Mouse (Mus musculus) retina, postnatal 1 day (tissue): Measurements from ENCODE around the gene Ppfia4.

Source experiments
- DNase-seq: peaks from one replicate; pipeline ENCODE4 v3.0.0-alpha.2; 2012

Gene Ppfia4

GRCm38 (mm10) chr1:134297265-134297664 is 35.5 kb downstream of the Ppfia4 start:
- DNase-seq: no peak

- no peak for DNase-seq
Measured at GRCm38 (mm10) chr1:134293738-134294604, 38.8 kb downstream of the Ppfia4 start.

DNA sequence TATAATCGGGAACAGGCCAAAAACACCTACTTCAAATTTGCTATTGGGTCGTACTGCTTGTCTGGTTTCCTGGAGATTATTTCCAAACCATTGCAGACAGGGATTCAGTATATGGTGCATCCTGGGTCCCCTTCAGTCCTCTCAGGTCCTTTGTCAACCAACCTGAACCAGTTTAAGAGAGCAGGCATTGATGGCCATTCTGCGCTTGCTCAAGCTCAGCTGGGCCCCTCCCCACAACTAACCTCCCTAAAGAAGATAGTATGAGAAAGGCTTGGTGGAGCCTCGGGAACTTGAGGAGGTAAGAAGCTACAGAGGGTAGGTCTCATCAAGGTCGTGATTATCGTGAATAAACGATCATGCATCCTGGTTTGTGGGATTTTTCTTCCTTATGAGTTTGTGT is 39.5 kb downstream of the Ppfia4 start:
- DNase-seq: no peak

GRCm38 (mm10) chr1:134292601-134293000 is 40.1 kb downstream of the Ppfia4 start:
- no peak for DNase-seq

DNA sequence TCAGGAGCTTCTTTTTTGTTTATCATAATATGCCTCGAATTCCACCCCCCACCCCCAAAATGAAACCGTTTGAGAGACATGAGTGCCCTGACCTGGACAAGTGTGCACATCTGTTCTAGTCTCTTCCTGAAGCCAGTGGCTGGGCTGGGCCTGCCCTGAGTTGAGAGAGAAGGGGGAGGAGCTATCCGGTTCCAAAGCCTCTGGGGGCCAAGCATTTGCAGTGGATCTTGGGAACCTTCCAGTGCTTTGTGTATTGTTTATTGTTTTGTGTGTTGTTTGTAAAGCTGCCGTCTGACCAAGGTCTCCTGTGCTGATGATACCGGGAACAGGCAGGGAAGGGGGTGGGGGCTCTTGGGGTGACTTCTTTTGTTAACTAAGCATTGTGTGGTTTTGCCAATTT is 40.7 kb downstream of the Ppfia4 start:
- peak; percentile 79 for DNase-seq

DNA sequence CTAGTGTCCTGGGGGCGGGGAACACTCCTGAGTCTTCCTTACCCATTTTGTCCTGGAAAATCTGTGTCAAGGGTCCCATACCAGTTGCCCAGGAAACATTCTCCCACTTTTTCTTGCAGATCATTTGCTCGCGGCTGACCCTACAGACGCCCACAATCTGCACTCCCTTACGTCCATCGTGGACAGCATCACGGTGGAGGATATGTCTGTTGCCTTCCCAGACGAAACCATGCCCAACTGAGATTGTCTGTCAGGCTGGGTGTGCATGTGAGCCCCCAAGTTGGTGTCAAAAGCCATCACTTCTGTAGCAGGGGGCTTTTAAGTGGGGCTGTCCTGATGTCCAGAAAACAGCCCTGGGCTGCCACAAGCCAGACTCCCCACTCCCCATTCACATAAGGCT is 41.2 kb downstream of the Ppfia4 start:
- DNase-seq: no peak

DNA sequence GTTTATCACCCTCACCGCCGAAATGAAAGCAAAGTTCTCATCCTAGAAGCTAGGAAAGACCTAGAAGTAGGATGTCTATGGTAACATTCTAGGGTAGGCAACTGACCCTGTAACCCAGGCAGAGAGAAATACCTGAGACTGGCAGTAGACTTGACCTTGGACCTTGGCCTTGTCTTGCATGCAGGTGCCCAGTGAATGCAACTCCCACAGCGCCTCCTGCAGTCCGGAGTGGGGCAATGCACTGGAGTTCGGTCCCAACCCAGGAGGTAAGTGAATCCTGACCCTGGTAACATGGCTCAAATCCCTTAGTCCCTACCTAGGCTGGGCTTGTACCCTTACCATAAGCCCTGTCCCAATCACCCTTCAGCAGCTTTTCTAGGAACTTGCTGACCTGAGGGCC is 41.8 kb downstream of the Ppfia4 start:
- DNase-seq: no peak

DNA sequence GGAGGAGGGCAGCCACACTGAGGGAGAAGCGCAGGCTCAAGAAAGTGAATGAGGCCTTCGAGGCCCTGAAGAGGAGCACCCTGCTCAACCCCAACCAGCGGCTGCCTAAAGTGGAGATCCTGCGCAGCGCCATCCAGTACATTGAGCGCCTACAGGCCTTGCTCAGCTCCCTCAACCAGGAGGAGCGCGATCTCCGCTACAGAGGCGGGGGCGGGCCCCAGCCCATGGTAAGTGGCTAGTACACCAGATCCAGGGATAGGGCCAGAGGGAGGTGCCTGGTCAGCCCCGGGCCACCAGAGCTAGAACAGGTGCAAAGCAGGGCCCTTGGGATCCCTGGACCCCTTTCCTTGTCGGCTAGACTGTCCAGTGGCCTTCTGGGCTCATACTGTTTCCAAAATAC is 42.4 kb downstream of the Ppfia4 start:
- DNase-seq: no peak

- DNase-seq: peak; percentile 47
Measured at GRCm38 (mm10) chr1:134289598-134290099, 43.1 kb downstream of the Ppfia4 start, which contains the start of gene Myog. TSS of gene Myog (plus strand) at chr1:134289989.

- DNase-seq: no peak
Measured at GRCm38 (mm10) chr1:134288239-134288638, 44.5 kb downstream of the Ppfia4 start.

DNA sequence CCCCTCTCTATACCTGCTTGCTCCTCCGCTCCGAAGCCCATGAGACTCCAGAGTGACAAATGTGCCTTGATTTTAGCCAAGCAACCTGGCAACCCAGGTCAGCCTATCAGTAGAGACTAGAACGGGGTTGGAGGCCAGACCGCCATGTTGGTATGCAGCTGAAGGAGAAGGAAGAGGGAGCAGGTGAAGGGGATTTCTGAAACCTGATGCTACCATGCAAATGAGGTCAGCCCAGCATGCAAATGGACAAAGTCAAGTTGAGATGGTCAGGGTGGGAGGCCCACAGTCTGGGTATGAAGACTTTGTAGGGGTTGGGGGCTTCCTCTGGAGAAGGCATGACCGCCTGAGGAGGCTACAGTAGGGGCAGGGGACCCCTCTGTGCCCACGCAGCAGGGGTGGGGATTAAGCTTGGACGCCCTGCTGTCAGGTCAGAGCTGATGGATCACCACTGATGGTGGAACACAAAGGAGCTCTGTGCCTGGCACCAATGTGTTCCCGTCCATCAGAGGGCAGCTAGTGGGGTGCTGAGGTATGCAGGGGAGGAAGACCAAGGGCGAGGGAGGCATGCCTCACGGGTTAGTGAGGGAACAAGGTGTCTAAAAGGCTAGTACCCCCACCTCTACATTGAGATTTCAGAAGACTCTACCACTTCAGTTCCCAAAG is 47.1 kb downstream of the Ppfia4 start:
- no peak for DNase-seq

DNA sequence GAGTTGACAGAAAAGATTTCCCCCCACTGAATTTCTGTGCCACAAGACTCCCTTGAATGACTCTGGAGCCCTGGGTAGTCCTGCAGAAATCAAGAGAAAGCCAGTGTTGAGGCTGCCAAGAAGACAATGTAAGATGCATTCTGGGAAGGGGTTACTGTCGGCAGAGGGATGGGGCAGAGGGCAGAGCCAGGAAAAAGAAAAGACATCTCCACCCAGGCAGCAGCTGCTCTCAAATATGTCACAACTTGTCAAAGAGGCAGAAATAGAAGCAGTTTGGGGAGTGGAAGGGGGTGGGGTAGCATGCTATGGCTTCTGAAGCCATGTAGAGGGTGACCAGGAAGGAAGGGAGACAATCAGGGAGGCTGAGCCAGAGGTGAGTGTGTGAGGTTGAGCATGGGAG is 49.6 kb downstream of the Ppfia4 start:
- no peak for DNase-seq

DNA sequence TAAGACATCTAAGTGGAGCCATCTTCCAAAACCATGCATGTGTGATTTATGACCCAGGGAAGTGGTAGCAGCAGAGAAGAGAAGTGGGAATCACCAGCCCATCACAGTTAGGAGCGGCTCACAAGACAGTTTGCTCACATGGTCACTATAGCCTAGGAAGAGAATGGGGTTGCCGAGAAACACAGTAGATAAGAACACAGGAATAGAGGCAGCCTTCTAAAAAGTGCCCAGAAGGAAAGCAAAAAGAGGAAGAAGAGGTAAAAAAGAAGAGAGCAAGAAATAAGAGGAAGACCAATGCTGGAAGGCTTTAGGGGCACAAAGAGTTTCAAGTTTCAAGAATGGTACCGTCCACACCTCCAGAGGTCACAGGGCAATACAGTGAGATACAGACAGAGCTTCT is 50.4 kb downstream of the Ppfia4 start:
- DNase-seq: no peak

DNA sequence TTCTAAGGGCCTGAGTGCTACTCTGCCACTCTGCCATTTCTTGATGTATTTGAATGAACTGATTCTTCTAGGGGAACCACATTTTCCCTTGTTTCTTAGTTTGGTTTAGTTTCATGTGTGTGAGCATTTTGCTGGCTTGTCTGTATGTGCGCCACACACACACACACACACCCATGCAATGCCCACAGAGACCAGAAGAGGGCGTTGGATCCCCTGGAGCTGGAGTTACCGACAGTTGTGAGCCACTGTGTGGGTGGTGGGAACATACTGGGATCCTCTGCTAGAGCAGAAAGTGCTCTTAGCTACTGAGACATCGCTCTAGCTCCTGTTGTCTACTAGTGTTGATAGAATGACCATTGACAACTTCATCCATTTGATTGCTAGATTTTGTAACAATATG is 51.2 kb downstream of the Ppfia4 start:
- DNase-seq: no peak

DNA sequence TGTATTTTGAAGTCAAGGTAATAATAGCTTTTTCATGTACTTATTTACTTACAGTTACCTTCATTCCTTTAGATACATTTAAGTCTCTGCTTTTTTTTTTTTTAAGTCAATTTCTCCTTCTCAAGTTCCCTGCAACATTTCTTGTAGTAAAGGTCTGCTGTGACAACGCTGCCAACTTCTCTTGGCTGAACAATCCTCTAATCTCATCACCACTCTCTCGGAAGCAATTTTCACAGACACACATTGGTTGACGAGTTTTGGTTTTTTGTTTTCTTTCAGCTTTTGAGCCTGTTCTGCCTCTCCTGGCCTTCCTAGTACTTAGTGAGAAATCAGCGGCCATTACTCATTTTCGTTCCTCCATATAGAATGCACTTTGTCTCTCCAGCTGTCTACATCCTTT is 52.6 kb downstream of the Ppfia4 start:
- no peak for DNase-seq

DNA sequence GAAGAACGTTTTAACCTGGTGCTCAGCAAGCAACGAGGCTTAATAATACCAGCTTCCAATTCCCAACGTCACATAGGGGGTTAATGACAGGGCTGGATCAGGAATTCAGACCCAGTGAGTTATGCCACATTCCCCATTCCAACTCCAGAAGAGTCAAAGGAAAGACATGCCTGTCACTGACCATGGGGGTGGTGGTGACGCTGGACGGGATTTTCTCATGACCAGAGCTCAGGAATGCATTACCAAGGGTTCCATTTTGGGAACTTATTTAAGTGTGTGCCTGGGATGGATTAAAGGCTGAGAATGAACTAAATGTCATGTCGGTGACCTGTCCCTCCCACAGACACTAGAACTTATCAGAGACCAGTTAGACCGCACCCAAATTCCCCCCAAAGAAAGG is 55.9 kb downstream of the Ppfia4 start:
- DNase-seq: no peak

DNA sequence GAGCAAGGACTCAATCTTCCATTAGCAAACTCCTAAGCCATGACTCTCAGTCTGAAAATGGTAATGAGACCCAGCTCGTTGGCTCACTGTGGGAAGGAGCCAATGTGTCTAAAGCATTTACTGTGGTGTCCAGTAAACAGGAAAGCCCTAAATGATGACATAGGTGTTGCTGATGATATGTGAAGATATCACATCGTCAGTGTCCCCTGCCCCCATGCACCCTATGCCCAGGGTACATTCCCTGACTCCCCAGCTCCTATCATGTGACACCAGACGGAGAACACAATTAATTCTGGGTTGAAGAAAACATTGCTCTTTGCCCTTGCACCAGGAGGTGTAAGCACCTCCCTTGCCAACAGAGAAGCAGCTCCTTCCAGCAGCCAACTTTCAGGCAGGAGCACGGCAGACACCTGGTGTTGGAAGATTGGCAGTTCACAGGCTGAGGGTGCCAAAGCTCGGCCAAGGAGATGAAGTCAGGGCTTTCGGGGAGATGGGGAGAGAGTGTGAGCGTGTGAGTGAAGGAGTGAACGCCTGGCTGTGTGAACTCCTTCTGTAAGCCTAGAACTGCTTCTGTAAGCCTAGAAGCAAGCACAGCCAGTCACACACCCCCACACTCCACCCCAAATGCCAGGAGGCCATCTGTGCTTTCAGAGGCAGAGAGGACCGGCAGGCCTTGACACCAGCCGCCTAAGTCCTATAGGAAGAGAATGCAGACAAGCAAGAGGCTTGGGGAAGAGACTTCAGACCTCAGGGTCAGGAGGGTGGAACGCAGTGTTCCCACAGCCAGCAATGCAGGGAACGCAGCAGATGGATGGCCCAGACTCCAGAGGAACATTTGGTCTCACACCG is 56.9 kb downstream of the Ppfia4 start:
- DNase-seq: no peak

DNA sequence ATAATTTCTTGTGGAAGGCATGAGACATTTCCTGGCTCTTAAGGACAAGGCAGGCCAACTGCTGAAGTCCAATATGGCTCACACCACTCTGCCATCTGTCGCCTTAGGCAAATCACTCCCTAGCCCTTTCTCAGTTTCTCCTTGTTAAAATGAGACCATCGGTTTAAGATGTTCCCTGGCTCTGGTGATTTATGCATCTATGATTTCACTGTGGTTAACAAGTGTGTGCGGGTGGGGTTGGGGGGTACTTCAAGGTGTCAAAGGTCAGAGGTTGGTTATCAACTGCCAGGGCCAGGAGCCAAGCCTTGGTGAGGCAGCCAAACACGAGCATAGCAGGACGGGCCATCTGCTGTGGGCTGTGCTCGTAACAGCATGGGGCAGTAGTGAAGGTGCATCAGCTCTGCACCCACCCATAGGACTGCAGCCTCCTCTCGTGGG is 58.2 kb downstream of the Ppfia4 start:
- DNase-seq: no peak

GRCm38 (mm10) chr1:134273493-134274395 is 59.0 kb downstream of the Ppfia4 start:
- no peak for DNase-seq

GRCm38 (mm10) chr1:134272754-134273250 is 59.9 kb downstream of the Ppfia4 start:
- DNase-seq: peak; percentile 73

DNA sequence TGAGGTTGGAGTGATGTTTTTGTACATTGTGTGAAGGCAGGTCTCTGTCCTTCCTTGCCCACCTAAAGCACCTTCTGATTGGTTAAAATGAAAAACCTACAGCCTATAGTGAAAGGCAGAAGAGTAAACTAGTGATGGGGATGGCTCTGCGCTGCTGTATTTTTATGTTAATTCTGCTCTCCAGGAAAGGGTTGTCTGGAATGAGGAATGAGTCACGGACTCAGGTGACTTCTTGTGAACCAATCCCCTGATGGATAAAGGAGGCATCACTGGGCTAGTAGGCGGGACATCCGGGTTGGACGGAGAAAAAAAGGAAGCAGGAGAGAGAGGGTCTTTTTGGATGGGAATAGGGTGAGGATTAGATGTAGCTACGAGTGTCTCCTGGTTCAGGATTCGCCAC is 62.7 kb downstream of the Ppfia4 start:
- no peak for DNase-seq

GRCm38 (mm10) chr1:134265797-134266196 is 66.9 kb downstream of the Ppfia4 start:
- DNase-seq: peak; percentile 28
